Mouse (Mus musculus) C2C12 (cell line): ENCODE data around the gene Kcnc2.

Experiments
- CTCF ChIP-seq: IDR thresholded peaks from one replicate; pipeline ENCODE4 v1.5.1; 2011; ENCODE audit not compliant: control insufficient read depth, insufficient read depth, insufficient read length
- MAX ChIP-seq: IDR thresholded peaks from one replicate; pipeline ENCODE4 v1.6.1; 2011; ENCODE audit warnings: mild to moderate bottlenecking, control low read depth
- USF1 ChIP-seq: IDR thresholded peaks from one replicate; pipeline ENCODE4 v1.6.1; 2011; ENCODE audit warnings: low read depth, mild to moderate bottlenecking, control low read depth, moderate library complexity

DNA sequence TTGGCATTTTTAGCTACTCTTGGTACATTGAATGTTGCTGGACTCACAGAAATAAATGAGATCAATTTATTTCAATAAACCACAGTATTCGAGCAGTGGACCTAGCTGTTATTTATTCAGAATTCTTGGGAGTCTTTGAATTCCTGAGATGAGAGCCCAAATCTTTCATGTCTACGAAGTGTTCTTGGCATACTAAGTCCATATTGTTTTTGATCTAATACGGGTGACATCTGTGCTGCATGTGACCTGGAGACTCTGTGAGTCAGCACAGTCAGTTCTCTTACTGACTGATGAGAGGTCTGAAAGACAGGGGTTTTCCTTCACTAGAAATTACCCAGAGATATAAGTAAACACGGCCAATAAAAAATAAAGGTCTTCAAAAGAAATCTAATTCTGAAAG, 173.7 kb downstream of the Kcnc2 start:
- TF ChIP-seq CTCF: no peak
- TF ChIP-seq USF1: no peak
- TF ChIP-seq MAX: no peak
